Mouse (Mus musculus) heart, postnatal 25 days (tissue): ENCODE data around the gene Ttc34. TPM values are rescaled to one million over a fixed set of nuclear protein-coding genes. Genes with fewer than 3 reads are reported as not detected.

ENCODE experiments used
- DNase-seq: peaks from one replicate; pipeline ENCODE4 v3.0.0; 2022; ENCODE audit warnings: low spot score
- intact Hi-C: fragments of 180-260 bp; cut with DNase I; formaldehyde crosslinking; loops from one replicate; pipeline ENCODE4 v1.15.1; 2025
- total RNA-seq, 2 experiments: library from RNA; stranded (reverse); gene quantifications; 2 replicates each; pipeline ENCODE4 v1.2.3; 2021

The Ttc34 gene
- total RNA-seq, 2 experiments from 2014 or later, result 0.17 TPM; not detected in 1

GRCm38 (mm10) chr4:154886876-154887592 lies 49.8 kb downstream of the Ttc34 start:
- DNase-seq, result no peak
- intact Hi-C loops, result no loop called here

- no peak for DNase-seq
- intact Hi-C loops, result no loop called here
Observed at GRCm38 (mm10) chr4:154887593-154888250, 50.5 kb downstream of the Ttc34 start.

- intact Hi-C loops, result no loop called here
Observed at GRCm38 (mm10) chr4:154890887-154891286, 53.6 kb downstream of the Ttc34 start.

GRCm38 (mm10) chr4:154895549-154895948 lies 58.3 kb downstream of the Ttc34 start:
- intact Hi-C loops, result no loop called here
- DNase-seq, result no peak

More at GRCm38 (mm10) chr4:154890887-154891286, 53.6 kb downstream of the Ttc34 start:
- no peak for DNase-seq

GRCm38 (mm10) chr4:154897676-154898465 lies 60.6 kb downstream of the Ttc34 start:
- DNase-seq, result no peak
- intact Hi-C loops, result no loop called here

- peak; percentile 75 for DNase-seq
- intact Hi-C loops, result no loop called here
Observed at GRCm38 (mm10) chr4:154898506-154899446, 61.5 kb downstream of the Ttc34 start, which contains the start of gene Fam213b. Gene Fam213b, minus strand, starts transcription at chr4:154899135.

GRCm38 (mm10) chr4:154902371-154902770 lies 65.1 kb downstream of the Ttc34 start:
- intact Hi-C loops, result no loop called here
- no peak for DNase-seq

GRCm38 (mm10) chr4:154904185-154905071 lies 67.2 kb downstream of the Ttc34 start:
- DNase-seq, result peak; percentile 50
- intact Hi-C loops, result loop anchor here (1.0 kb wide), 1 partner anchor 26 kb away; no protein-coding TSS in a partner anchor

- DNase-seq, result no peak
- intact Hi-C loops, result no loop called here
Observed at GRCm38 (mm10) chr4:154907833-154908232, 70.6 kb downstream of the Ttc34 start.

- DNase-seq, result no peak
- intact Hi-C loops, result no loop called here
Observed at GRCm38 (mm10) chr4:154908490-154908889, 71.2 kb downstream of the Ttc34 start.

- intact Hi-C loops, result no loop called here
- no peak for DNase-seq
Observed at GRCm38 (mm10) chr4:154910606-154911522, 73.6 kb downstream of the Ttc34 start.

- no peak for DNase-seq
- intact Hi-C loops, result no loop called here
Observed at GRCm38 (mm10) chr4:154911644-154912043, 74.4 kb downstream of the Ttc34 start.

- DNase-seq, result no peak
- intact Hi-C loops, result no loop called here
Observed at GRCm38 (mm10) chr4:154913845-154914244, 76.6 kb downstream of the Ttc34 start.

- no peak for DNase-seq
- intact Hi-C loops, result no loop called here
Observed at GRCm38 (mm10) chr4:154914252-154914651, 77.0 kb downstream of the Ttc34 start.

- intact Hi-C loops, result no loop called here
- DNase-seq, result no peak
Observed at GRCm38 (mm10) chr4:154914707-154915106, 77.4 kb downstream of the Ttc34 start.

- intact Hi-C loops, result no loop called here
Observed at GRCm38 (mm10) chr4:154915286-154915685, 78.0 kb downstream of the Ttc34 start.

GRCm38 (mm10) chr4:154916662-154917061 lies 79.4 kb downstream of the Ttc34 start:
- intact Hi-C loops, result no loop called here
- DNase-seq, result no peak

More at GRCm38 (mm10) chr4:154915286-154915685, 78.0 kb downstream of the Ttc34 start:
- DNase-seq, result no peak
